In the genomic region with DNA sequence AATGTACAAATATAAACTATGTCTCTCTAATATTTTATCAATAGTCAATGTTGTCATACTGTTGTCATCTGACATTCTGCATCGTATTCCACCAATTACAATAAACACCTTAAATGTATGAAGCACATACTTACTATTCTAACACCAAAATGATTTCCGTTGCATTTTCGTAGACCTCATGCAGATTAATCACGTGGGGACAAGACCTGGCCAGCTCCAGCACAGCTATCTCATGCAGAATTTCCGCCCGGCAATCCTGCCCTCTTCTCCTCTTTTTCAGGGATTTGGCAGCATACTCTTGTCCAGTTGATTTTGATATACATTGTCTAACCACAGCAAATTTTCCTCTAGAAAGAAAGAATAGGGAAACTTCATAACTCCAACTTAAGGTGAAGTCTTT, we compare ENCODE assay signal across 35 mouse cellular contexts.
"Had no signal": no experiment of that assay in that cellular context is flagged by ENCODE, and none has a peak within 500 bp of the region (broad histone marks: within the 10 kb centered on the region; RNA-seq: fewer than 3 reads in every experiment).

No protein-coding gene starts in this region.

- H3K4me3 ChIP-seq: heart, embryonic 10.5 days; heart, embryonic 12.5 days; heart, embryonic 13.5 days; heart, embryonic 15.5 days; hindbrain, embryonic 10.5 days; hindbrain, embryonic 12.5 days; hindbrain, embryonic 13.5 days; hindbrain, embryonic 15.5 days; intestine, embryonic 15.5 days; kidney, embryonic 15.5 days; layer of hippocampus, adult 2 months; left cerebral cortex, adult 2 months had no signal

- H3K4me1 ChIP-seq: heart, embryonic 10.5 days; heart, embryonic 12.5 days; heart, embryonic 13.5 days; heart, embryonic 15.5 days; hindbrain, embryonic 10.5 days; hindbrain, embryonic 12.5 days; hindbrain, embryonic 13.5 days; hindbrain, embryonic 15.5 days; intestine, embryonic 15.5 days; kidney, embryonic 15.5 days had no signal

- H3K9ac ChIP-seq: heart, embryonic 12.5 days; heart, embryonic 13.5 days; heart, embryonic 15.5 days; hindbrain, embryonic 12.5 days; hindbrain, embryonic 13.5 days; hindbrain, embryonic 14.5 days; hindbrain, embryonic 15.5 days; intestine, embryonic 15.5 days; kidney, embryonic 15.5 days had no signal

- ATAC-seq: hindbrain, embryonic 16.5 days; hindbrain, postnatal 0 days; inflammation-experienced regulatory T-cells, adult 6 months; intestine, embryonic 15.5 days; intestine, embryonic 16.5 days; intestine, postnatal 0 days had no signal

- H3K9me3 ChIP-seq: heart, embryonic 10.5 days; heart, embryonic 12.5 days; heart, embryonic 13.5 days; heart, embryonic 15.5 days; hindbrain, embryonic 10.5 days; hindbrain, embryonic 12.5 days; hindbrain, embryonic 13.5 days; hindbrain, embryonic 15.5 days; intestine, embryonic 15.5 days; kidney, embryonic 15.5 days had no signal

- H3K36me3 ChIP-seq: heart, embryonic 10.5 days; hindbrain, embryonic 10.5 days; hindbrain, embryonic 12.5 days; hindbrain, embryonic 13.5 days; hindbrain, embryonic 15.5 days; intestine, embryonic 15.5 days; kidney, embryonic 15.5 days had no signal

- H3K4me2 ChIP-seq: heart, embryonic 11.5 days; heart, embryonic 12.5 days; heart, embryonic 13.5 days; heart, embryonic 15.5 days; hindbrain, embryonic 12.5 days; hindbrain, embryonic 13.5 days; hindbrain, embryonic 14.5 days; hindbrain, embryonic 15.5 days; intestine, embryonic 15.5 days; kidney, embryonic 15.5 days had no signal

- DNase-seq: heart, postnatal 10 days; heart, postnatal 14 days; heart, postnatal 36 days; heart, postnatal 4 days; kidney, adult 11 months; kidney, adult 18-20 months; kidney, adult 2 months; kidney, adult 8-10 months; kidney, adult 9 months; kidney, postnatal 10 days; kidney, postnatal 25 days; kidney, postnatal 36 days; kidney, postnatal 4 days; layer of hippocampus, adult 9-11 months; layer of hippocampus, postnatal 36 days had no signal

- H3K27ac ChIP-seq: heart, embryonic 10.5 days; heart, embryonic 13.5 days; heart, embryonic 15.5 days; hindbrain, embryonic 10.5 days; hindbrain, embryonic 12.5 days; hindbrain, embryonic 13.5 days; hindbrain, embryonic 14.5 days; hindbrain, embryonic 15.5 days; hindbrain, postnatal 0 days; intestine, embryonic 15.5 days; kidney, embryonic 15.5 days; kidney, postnatal 0 days; layer of hippocampus, adult 2 months; left cerebral cortex, adult 2 months had no signal

- H3K27me3 ChIP-seq: heart, embryonic 12.5 days; heart, embryonic 13.5 days; heart, embryonic 15.5 days; hindbrain, embryonic 12.5 days; hindbrain, embryonic 13.5 days; hindbrain, embryonic 15.5 days; intestine, embryonic 15.5 days; kidney, embryonic 15.5 days had no signal
